Mouse (Mus musculus): ENCODE data around the gene Eps8l1.

DNA sequence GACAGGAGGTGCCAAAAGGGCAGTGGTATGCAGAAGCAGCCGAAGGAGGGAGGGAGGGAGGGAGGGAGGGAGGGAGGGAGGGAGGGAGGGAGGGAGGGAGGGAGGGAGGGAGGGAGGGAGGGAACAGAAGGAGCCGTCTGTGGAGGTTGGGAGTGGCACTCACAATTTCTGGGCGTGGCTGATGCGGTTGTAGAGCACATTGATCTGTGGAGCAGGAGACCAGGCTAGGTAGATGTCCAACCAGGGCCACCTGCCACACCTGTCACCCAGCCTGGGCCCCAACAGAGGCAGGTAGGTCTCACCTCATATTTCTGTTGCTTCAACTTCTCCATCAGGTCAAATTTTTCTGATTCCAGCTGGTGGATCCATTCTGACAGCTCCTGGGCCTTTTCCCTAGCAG lies 46.7 kb downstream of the Eps8l1 start:
- TF ChIP-seq CTCF (IDR thresholded peaks at IDR 0.05; ENCODE audit: low read depth) (no peak), EP300 (IDR thresholded peaks at IDR 0.05; ENCODE audit: low read depth) (no peak)

Measured in liver, postnatal 0 days (tissue).